Mouse (Mus musculus): Measurements from ENCODE around the gene Trp53tg5. TPM values are rescaled to one million over a fixed set of nuclear protein-coding genes. Genes with fewer than 3 reads are reported as not detected.

The Trp53tg5 gene
- not detected in 2 replicates for polyA plus RNA-seq (2016; fragmentation: Nextera tagmentation; extraction: Ambion mirVana)

DNA sequence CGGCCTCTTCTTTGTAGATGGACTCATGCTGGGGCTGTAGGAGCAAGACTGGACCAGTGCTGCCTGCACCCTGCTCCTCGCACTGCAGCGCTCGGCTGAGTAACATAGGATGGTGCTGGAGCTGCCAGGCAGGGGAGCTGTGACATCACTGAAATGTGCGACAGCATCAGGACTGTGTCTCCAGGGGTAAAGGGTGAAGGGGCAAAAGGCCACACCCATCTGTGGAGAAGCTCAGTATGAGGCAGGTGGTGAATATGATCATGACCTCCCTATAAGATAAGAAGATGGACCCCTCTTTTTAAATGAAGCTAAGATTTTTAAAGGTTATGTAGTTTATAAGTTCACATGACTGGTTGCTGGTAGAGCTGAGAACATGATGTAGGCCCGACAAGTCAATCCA, at the start of gene Trp53tg5:
Gene Trp53tg5 (minus strand): TSS at position 101 of the 400 bp plus-strand sequence.
- 89% methylated on average over 6 of the region's 6 CpGs for WGBS
- DNase-seq (ENCODE audit: extremely low spot score, low spot score) = no peak

DNA sequence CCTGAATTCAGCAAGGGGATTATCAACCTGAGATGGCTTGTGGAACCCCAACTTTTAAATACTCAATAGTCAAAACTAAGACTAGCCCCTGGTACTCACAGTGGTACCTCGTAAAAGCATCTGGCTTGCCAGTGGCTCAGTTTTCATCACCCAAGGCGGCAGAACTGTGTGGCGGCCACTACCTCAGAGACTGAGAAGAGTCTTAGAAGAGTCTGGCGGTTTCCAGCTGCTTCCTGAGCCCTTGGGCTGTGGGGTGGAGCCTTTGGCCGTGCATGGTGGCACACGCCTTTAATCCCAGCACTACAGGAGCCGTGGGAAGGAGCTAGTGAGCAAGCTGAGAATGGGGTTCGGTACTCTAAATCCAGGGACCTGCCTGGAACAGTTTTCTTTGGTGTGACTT, 48.8 kb upstream of the Trp53tg5 start:
- no peak for DNase-seq (ENCODE audit: extremely low spot score, low spot score)
- Histone ChIP-seq H3K36me3 (replicated peaks) (no peaks in the 10 kb centered on the region), H3K4me1 (peaks cover 7% of the 10 kb centered on the region), H3K27ac (no peak overlapping the region), H3K27me3 (ENCODE audit: poor library complexity, severe bottlenecking) (peaks cover 9% of the 10 kb centered on the region), H3K4me3 (no peak overlapping the region), H3K9me3 (peaks cover 13% of the 10 kb centered on the region)
- 24% methylated on average over 8 of the region's 8 CpGs for WGBS

More for the DNA sequence above, at the start of gene Trp53tg5:
- Histone ChIP-seq H3K4me1 (no peaks in the 10 kb centered on the region), H3K36me3 (replicated peaks) (peaks cover 28% of the 10 kb centered on the region), H3K27ac (no peak within 1 kb of the TSS), H3K9me3 (no peaks in the 10 kb centered on the region), H3K4me3 (no peak within 1 kb of the TSS), H3K27me3 (ENCODE audit: poor library complexity, severe bottlenecking) (no peaks in the 10 kb centered on the region)

DNA sequence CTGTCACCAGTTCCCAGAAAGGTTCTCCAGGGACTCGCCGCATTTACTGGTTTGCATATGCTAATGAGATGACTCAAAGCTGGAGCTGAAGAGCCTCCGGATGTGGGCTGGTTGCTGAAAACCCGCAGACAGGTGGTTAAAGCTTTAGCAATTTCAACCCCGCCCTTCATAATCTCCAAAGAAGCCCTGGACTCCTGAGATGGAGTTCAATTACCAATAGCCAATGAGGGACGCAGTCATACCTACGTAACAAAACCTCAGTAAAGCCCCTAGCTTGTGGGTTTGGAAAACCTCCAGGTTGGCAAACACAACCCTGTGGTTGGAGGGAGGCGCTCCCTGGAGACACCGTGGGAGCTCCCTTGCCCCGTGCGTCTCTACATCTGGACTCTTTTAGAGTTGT, 48.3 kb upstream of the Trp53tg5 start:
- WGBS = 18% methylated on average over 11 of the region's 11 CpGs
- peaks cover 9% of the 10 kb centered on the region for H3K27me3 ChIP-seq (ENCODE audit: poor library complexity, severe bottlenecking)

DNA sequence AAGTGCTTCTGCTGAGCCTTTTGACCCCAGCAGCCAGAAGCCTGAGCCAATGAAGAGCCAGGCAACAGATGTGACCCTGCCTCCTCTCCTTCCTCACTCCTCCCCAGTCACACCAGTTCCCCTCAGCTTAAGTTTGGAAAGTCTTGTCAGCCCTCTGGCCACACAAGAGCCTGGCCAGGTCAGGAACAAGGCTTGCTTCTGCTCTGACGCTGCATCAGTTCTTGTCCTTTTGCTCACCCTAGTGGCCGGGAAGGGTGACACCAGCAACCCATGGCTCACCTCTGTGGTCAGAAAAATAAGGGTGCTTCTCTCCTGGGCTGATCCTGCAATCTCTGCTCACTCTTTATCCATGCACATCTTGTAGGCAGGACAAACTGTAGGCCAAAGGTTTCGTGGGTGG, 47.3 kb upstream of the Trp53tg5 start:
- Histone ChIP-seq H3K4me3 (no peak overlapping the region), H3K9me3 (0 out of 2 replicates have a peak, but pooled peaks cover 3% of the 10 kb centered on the region), H3K27ac (no peak overlapping the region), H3K27me3 (ENCODE audit: poor library complexity, severe bottlenecking) (peaks cover 9% of the 10 kb centered on the region), H3K36me3 (replicated peaks) (no peaks in the 10 kb centered on the region), H3K4me1 (peaks cover 7% of the 10 kb centered on the region)
- peak; percentile 45 for DNase-seq (ENCODE audit: extremely low spot score, low spot score)
- 13% methylated on average over 3 of the region's 3 CpGs for WGBS

More for the DNA sequence above, 48.3 kb upstream of the Trp53tg5 start:
- Histone ChIP-seq H3K27ac (no peak overlapping the region), H3K4me1 (peaks cover 7% of the 10 kb centered on the region), H3K9me3 (peaks cover 9% of the 10 kb centered on the region), H3K36me3 (replicated peaks) (no peaks in the 10 kb centered on the region), H3K4me3 (no peak overlapping the region)
- DNase-seq (ENCODE audit: extremely low spot score, low spot score) = no peak

DNA sequence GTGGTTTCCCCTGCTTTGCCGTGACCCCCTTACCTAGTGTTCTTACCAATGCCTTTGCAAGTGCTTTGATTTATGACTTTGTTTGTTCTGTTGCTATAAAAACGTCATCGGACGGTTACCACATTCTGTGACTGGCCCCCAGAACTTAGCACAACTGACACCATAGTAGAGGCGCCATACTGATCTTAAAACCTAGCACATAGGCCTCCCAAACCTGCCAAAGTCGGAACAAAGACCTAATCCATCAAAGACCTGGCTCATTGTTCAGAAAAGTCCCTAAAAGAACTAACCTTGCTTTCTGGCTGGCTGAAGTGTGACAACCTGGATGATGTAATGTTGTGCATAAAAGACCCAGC, 45.6 kb upstream of the Trp53tg5 start:
- no peak overlapping the region for H3K4me3 ChIP-seq
- DNase-seq (ENCODE audit: extremely low spot score, low spot score) = no peak
- peaks cover 7% of the 10 kb centered on the region for H3K4me1 ChIP-seq
- no peaks in the 10 kb centered on the region for H3K9me3 ChIP-seq
- 85% methylated on average over 6 of the region's 6 CpGs for WGBS
- H3K27ac ChIP-seq = no peak overlapping the region
- peaks cover 9% of the 10 kb centered on the region for H3K27me3 ChIP-seq (ENCODE audit: poor library complexity, severe bottlenecking)
- no peaks in the 10 kb centered on the region for H3K36me3 ChIP-seq (replicated peaks)

DNA sequence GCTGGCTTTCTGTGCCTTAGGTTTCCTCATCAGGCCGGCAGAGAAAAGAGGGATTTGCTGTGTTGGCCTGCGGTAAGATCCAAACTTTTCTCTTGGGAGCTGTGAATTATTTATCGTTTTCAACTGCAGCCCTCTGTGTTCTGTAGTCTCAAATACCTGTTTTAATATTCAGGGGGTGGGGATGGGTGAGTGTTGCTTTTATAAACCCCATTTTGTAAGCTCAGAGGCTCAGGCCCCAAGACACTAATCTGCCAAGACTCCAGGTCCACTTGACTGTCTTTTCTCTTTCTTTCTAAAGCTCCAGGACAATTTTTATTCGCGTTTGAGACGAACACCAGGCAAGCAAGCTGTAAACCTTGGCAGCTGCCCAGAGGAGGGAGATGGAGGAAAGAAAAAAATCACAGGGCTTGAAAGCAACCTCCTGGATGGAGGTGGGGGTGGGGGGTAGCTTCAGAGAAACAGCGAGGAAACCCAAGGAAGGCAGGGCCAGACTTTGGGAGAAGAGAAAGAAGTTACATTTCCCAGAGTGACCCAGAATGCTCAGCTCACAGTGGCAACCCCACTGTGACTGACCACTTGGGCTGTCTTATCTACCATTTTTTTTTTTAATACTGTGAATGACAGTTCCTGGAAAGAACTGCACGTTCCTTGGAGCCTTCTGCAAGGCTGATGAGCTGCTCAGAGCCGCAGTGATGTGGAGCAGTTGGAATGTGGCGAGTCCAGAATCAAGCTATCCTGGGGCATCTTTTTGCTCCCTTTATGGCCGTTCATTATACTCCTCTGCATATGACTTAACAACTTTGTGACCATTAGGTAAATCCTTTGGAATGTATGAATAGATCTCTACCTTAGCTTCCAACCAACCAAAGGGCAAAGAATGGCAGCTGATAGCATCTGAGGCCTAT, 45.0 kb upstream of the Trp53tg5 start:
- H3K9me3 ChIP-seq = no peaks in the 10 kb centered on the region
- no peak for DNase-seq (ENCODE audit: extremely low spot score, low spot score)
- H3K27me3 ChIP-seq (ENCODE audit: poor library complexity, severe bottlenecking) = peaks cover 9% of the 10 kb centered on the region
- H3K27ac ChIP-seq = no peak overlapping the region
- peaks cover 7% of the 10 kb centered on the region for H3K4me1 ChIP-seq
- WGBS = 68% methylated on average over 11 of the region's 11 CpGs
- no peak overlapping the region for H3K4me3 ChIP-seq
- no peaks in the 10 kb centered on the region for H3K36me3 ChIP-seq (replicated peaks)

DNA sequence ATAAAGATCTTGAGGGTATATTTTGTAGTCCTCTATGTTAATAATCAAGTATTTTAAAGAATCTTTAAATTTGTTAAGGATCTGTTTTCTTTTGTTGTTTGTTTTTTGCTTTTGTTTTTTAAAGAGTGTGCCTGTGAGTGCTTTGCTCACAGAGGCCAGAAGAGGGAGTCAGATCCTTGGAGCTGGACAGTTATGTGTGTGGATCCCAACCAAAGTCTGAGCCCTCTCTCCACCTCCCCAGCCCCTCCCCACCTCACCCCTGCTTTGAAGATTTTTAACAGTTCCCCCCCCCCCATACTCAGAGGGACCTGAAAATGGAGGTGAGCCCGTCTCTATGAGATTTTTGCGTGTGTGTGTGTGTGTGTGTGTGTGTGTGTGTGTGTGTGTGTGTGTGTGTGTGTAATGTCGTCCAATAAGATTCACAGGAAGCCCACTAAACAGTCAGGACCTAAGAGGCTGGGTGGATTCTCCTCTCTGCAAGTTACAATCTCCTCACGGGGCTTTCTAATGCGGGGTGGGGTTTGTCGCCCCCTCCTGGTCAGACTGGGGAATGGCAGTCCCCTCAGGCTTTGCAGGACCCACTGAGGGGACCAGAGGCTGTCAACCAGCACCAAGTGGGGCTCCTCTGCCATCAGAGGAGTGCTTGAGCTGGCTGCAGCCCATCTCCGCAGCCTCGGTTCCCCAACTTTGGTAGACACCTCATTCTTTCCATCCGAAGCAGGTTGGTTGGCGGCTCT, 44.1 kb upstream of the Trp53tg5 start:
- DNase-seq (ENCODE audit: extremely low spot score, low spot score) = peak; percentile 64
- Histone ChIP-seq H3K27ac (no peak overlapping the region), H3K4me3 (no peak overlapping the region), H3K9me3 (no peaks in the 10 kb centered on the region), H3K4me1 (peaks cover 7% of the 10 kb centered on the region), H3K27me3 (ENCODE audit: poor library complexity, severe bottlenecking) (peaks cover 9% of the 10 kb centered on the region), H3K36me3 (replicated peaks) (no peaks in the 10 kb centered on the region)
- WGBS = 33% methylated on average over 10 of the region's 10 CpGs

DNA sequence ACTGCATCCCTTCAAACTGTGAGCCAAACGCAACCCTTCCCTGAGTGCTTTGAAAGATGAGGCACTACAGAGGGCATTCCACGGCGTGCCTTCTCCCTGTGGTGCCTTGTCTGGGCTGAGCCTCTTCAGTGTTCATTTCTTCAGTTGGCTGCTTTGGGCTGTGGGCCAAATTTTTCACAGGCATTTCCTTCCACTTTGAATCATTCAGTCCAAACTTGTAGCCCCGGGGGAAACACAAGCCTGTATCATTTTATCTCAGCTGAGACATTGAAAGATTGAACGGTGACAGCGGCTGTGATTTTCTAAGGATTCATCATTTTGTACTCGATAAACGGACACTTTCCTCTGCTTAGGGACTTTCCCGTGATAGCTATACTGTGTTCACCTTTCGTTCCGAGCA, 43.1 kb upstream of the Trp53tg5 start:
- Histone ChIP-seq H3K9me3 (no peaks in the 10 kb centered on the region), H3K4me3 (no peak overlapping the region), H3K4me1 (no peaks in the 10 kb centered on the region), H3K27me3 (ENCODE audit: poor library complexity, severe bottlenecking) (peaks cover 1% of the 10 kb centered on the region; the same call in 1 of the 2 replicates), H3K27ac (no peak overlapping the region), H3K36me3 (replicated peaks) (no peaks in the 10 kb centered on the region)
- no peak for DNase-seq (ENCODE audit: extremely low spot score, low spot score)
- WGBS = 93% methylated on average over 11 of the region's 11 CpGs

DNA sequence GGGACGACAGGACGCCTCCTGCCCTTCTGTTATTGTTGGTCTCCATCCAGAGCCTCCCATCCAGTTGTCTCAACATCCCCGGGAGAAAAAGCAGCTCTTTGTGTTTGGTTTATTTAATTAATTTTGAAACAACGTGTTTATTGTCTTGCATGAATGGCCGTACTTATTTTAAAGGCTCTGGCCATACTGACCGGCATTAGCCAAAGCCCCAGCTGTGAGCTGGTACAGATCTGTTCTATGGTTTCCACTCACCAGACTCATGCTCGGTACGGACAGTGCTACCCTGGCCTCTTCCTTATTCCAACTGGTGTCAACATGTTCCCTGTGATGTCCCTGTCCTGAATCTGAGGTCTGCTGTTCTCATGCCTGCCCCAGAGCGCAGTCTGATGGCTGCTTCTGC, 42.4 kb upstream of the Trp53tg5 start:
- Histone ChIP-seq H3K27ac (no peak overlapping the region), H3K9me3 (no peaks in the 10 kb centered on the region), H3K27me3 (ENCODE audit: poor library complexity, severe bottlenecking) (no peaks in the 10 kb centered on the region), H3K4me1 (no peaks in the 10 kb centered on the region), H3K4me3 (no peak overlapping the region), H3K36me3 (replicated peaks) (no peaks in the 10 kb centered on the region)
- 85% methylated on average over 9 of the region's 9 CpGs for WGBS
- DNase-seq (ENCODE audit: extremely low spot score, low spot score) = no peak

DNA sequence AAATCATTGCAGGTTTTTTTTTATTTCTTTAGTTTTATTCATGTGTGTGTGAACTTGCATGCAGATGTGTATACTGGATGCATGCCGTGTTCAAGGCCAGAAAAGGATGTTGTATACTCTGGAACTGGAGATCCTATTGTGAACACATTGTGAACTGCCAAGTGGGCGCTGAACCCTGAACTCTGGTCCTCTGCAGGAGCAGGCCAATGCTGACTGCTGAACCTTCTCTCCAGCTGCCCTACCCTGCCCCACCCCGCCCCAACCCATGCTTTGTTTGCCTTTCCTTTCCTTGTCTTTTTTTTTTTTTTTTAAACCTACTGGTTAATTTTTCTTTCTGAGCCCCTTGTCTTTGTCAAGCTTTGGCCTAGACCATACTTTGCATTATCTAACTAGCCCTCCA, 41.4 kb upstream of the Trp53tg5 start:
- H3K4me1 ChIP-seq = no peaks in the 10 kb centered on the region
- 83% methylated on average over 3 of the region's 3 CpGs for WGBS
- no peak overlapping the region for H3K4me3 ChIP-seq
- no peaks in the 10 kb centered on the region for H3K9me3 ChIP-seq
- DNase-seq (ENCODE audit: extremely low spot score, low spot score) = no peak
- H3K27me3 ChIP-seq (ENCODE audit: poor library complexity, severe bottlenecking) = no peaks in the 10 kb centered on the region
- H3K27ac ChIP-seq = no peak overlapping the region
- H3K36me3 ChIP-seq (replicated peaks) = no peaks in the 10 kb centered on the region

DNA sequence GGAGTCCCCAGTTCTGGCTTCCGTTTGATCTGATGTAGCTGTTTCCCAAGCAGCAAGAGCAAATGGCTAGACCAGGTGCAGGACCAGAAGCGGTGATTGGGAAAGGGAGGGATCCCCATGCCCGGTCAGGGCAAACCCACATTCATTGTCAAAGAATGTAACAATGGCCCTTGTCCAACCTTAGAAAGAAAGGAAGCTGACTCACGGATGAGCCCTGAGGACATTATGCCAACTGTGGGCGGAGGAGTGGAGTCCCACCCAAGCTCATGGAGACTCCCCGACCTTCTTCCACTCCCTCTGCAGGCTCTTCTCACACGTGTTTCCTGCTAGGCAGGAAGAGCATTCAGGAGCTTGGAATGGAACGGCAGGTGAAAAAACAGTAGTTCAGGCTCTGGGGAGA, 39.9 kb upstream of the Trp53tg5 start:
- Histone ChIP-seq H3K27me3 (ENCODE audit: poor library complexity, severe bottlenecking) (no peaks in the 10 kb centered on the region), H3K4me3 (no peak overlapping the region), H3K27ac (no peak overlapping the region), H3K36me3 (replicated peaks) (no peaks in the 10 kb centered on the region), H3K4me1 (no peaks in the 10 kb centered on the region), H3K9me3 (no peaks in the 10 kb centered on the region)
- 78% methylated on average over 8 of the region's 8 CpGs for WGBS
- no peak for DNase-seq (ENCODE audit: extremely low spot score, low spot score)

DNA sequence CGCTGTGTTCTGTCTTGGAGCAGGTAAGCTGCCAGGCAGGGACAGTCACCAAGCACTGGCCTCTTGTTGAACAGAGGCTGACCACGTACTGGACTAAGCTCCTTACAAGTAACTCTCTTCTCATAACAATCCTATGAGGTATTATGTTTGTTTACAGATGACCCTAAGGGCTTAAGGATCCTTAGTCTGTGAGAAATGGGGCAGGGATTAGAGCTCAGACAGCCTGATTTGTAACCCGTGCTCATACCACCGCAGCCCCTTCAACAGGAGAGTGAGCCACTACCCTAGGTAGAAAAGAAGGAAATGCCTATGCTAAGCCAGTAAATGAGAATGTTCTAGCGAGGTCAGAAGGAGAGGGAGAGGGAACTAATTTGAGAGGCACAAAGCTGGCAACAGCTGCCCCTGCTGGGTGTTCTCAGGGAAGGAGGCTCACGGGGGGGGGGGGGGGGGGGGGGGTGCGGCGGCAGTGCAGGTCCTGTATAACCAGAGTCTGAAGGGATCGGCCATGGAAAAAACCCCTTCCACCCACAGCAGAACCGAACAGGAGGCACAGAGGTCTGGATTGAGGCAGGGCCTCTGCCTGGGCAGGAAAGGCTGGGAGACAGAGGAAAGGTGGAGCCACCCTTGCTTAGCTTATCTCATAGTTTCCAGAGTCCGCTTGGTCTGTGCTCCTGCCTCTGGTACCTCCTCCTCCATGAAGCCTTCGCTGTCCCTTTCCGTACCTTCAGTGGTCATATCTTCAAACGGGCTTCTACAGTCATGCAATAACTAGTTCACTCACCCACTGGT, 38.8 kb upstream of the Trp53tg5 start:
- Histone ChIP-seq H3K36me3 (replicated peaks) (peaks cover 7% of the 10 kb centered on the region), H3K27me3 (ENCODE audit: poor library complexity, severe bottlenecking) (no peaks in the 10 kb centered on the region), H3K9me3 (no peaks in the 10 kb centered on the region), H3K27ac (no peak overlapping the region), H3K4me1 (no peaks in the 10 kb centered on the region), H3K4me3 (no peak overlapping the region)
- 65% methylated on average over 11 of the region's 14 CpGs for WGBS
- DNase-seq (ENCODE audit: extremely low spot score, low spot score) = no peak
